Mouse (Mus musculus): ENCODE measurements around the gene Pstpip1. TPM values are rescaled to one million over a fixed set of nuclear protein-coding genes. Genes with fewer than 3 reads are reported as not detected.
A peak's percentile ranks its signal among the peaks of the same experiment; 100 is the strongest.

Gene Pstpip1
- total RNA-seq, 1 experiment from 2014 or later, result 190 TPM

DNA sequence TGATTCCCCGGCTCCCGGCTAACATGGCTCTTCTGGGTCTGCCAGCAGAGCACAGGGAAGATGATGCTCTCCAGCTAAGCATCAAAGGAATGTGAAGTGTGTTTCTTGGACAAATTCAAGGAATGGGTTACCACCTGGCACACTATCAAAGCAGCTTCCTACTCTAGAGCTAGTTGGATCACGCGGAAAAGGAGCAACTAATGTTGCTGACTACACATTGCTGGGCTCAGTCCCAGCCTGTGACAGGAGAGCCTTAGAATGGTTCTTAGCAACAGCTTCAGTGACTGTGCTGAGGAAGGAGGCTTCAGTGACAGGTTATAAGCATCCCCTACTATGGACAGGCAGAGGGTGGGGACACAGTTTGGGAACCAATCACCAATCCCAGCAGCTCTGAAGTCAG, 44.9 kb downstream of the Pstpip1 start:
- no peak for ATAC-seq (replicated peaks; ENCODE audit: insufficient number of reproducible peaks, low FRiP score, low TSS enrichment, poor library complexity, severe bottlenecking)

DNA sequence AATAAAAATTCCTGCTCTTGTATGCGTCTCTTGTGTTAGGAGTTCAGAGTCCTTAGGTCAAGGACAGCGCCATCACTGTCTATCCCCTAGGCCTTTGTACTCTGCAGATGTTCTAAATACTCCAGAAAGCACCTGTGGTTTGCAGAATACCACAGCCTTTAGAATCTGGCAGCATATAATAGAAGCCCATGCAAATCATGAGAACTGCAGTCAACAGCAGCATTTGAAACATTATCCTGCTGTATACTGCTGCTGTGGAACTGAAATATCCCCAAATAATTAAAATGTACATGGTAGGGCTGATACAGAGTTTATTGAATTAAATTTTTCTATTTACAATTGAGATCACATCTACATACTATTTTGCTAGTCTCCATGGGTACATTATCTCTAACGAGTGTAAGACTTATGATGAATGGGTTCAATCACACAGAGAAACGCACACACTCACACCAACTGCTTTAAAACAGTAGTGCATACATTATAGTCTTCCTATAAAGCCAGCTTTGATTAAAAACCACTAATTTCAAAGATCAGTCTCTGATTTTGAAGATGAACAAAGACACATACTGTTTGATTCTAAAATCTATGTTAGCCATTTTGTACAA, 45.9 kb downstream of the Pstpip1 start:
- ATAC-seq (replicated peaks; ENCODE audit: insufficient number of reproducible peaks, low FRiP score, low TSS enrichment, poor library complexity, severe bottlenecking), result no peak

DNA sequence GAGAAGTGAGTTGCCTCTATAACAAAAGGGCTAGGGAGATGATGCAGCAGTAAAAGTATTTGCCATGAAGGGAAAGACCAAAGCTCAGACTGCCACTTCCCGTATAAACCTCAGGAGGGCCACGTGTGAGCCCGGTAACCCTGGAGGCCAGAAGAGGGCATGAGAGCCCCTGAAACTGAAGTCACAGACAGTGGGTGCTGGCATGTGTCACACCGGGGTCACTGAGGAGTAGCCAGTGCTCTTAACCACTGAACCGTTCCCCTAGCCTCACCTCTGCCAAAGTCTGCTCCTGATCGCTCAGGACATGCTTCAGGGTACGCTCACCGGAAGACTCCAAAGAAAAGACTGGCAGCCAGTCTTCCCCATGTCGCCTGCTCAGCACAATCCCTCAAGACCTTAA, 52.0 kb downstream of the Pstpip1 start:
- ATAC-seq (replicated peaks; ENCODE audit: insufficient number of reproducible peaks, low FRiP score, low TSS enrichment, poor library complexity, severe bottlenecking), result no peak

DNA sequence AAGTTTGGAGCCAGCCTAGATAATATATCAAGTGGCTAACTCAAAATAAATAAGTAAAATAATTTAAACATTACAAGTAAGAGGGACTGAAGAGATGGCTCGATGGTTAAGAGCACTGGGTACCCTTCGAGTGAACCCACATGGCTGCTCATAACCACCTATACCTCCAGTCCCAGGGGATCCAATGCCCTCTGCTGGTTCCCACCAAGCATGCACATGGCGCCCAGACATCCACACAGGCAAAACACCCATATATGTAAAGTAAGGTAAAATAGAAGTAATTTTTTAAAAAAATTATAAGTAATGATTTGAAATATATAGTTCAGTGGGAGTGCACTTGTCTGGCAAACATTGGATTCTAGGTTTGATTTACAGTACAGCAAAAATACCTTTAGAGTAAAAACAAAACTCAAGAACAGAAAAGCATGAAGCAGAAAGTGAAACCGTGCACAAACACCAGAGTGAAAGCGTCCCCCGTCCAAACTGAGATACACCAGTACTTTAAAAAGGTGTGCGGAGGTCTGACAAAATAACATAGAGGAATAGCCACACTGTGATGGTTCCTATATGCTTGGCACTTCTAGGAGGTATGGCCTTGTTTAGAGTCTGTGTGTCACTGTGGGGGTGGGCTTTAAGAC, 54.7 kb downstream of the Pstpip1 start:
- no peak for ATAC-seq (replicated peaks; ENCODE audit: insufficient number of reproducible peaks, low FRiP score, low TSS enrichment, poor library complexity, severe bottlenecking)

DNA sequence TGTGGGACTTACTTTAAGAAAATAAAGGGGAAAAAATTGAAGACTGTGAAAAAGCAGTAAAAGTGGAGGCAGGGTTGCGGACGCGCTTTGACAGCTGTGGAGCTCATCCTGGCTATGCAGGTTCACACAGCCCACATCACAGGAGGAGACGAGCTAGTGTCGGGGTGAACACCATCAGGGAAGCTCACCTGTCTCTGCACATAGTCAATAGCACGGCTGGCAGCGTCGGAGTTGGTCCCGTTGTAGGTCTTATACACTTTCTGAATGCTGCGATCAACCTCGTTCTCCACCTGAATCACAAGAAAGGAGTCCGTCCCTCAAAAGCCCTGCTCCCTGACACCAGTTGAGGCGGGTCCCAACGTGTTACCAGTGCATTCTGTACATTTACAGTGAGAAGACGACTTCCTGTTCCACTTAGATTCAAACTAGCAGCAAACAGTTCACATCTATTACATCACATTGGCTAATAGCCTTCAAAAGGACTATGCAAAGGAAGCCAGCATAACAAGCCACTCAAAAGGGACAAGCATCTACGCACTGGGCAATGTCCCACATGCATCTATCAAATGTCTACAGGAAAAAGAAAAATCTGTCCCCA, 56.7 kb downstream of the Pstpip1 start:
- ATAC-seq (replicated peaks; ENCODE audit: insufficient number of reproducible peaks, low FRiP score, low TSS enrichment, poor library complexity, severe bottlenecking), result no peak

DNA sequence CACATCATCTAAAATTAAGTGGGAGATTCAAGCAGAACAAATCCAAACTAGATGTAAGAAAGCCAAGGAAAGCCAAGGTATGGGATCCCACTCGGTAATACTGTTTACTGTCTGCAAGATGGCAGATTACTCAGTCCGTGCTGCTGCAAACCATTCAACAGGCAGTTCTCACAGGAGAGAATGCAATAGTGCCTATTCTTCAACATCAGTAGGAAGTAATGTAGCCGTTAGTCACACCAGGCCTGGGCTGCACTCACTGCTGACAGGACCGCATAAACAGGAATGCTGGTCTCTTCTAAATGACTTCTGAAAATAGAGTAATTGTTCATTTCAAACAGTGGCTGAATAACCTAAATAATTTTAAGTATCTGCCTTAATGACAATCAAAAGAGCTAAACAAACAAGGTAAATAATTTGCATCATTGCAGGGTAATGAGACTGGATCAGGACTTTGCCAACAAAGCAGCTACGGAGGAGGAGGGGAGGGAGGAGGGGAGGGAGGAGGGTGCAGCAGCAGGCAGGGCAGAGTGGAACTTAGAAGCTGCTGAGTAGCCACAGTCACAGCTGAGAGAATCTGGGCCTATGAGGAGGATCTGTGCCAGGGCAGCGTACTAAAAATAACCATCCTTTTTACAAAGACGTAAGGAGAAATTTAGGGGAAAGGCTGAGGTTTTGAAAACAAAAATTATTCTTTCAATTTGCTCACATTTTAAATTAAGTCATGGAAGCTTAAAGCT, 62.2 kb downstream of the Pstpip1 start:
- ATAC-seq (replicated peaks; ENCODE audit: insufficient number of reproducible peaks, low FRiP score, low TSS enrichment, poor library complexity, severe bottlenecking), result no peak

DNA sequence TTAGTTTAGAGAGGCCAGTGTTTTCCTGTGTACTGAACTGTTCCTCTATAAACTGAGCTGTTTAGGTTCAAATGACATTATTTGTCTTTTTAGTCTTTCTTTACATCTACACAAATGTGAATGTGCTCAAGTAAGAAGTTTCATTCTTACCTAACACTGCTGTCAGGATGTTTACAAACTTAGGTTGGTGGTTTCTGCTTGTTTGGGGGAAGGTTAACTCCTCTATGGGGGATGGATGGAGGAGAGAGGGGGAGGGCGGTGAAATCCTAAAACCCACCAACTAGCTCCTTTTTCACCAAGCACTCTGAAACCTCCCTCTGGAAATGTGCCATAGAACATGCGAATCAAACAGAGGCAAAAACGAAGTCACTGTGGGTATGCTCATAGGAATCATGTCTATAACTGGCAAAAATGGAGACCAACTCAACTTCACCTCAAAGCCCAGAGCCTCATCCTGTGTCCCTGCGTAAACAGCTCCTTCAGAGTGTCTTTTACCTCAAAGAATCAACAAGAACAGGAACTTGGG, 62.8 kb downstream of the Pstpip1 start:
- ATAC-seq (replicated peaks; ENCODE audit: insufficient number of reproducible peaks, low FRiP score, low TSS enrichment, poor library complexity, severe bottlenecking), result no peak

DNA sequence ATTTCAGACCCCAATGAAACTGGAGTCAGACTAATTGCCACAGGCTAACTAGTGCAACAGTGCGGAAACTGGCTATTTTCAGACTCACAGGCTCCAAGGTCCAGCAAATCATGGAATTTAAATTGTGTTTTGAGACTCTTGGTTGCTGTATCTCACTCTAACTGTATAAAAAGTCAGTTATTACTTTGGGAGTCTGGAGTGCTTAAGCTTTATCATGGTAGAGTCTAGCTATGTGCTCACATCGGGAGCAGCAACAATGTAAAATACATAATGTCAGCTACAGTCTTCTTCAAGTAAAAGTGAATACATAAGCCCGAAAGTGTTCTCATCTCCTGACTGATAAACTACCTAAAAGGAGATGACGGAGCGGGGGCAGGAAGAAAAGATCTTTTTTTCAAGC, 64.8 kb downstream of the Pstpip1 start:
- ATAC-seq (replicated peaks; ENCODE audit: insufficient number of reproducible peaks, low FRiP score, low TSS enrichment, poor library complexity, severe bottlenecking), result no peak

DNA sequence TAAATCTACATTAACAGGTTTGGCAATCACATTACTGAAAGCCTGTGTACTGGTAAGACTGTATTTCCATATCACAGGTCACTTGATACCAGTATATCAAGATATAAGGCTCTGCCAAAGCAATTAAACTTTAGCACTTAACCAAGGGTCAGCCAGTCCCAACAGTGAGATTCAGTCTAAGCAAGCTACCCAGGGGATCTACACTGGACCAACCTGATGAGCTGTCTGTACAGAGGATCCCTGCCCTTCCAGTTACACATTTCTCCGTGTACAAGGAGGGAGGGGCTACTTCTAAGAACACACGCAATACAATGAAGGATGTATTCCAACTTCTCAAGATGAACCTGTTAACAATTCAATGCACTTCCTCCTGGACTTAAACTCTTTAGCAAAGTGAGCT, 68.3 kb downstream of the Pstpip1 start:
- no peak for ATAC-seq (replicated peaks; ENCODE audit: insufficient number of reproducible peaks, low FRiP score, low TSS enrichment, poor library complexity, severe bottlenecking)

DNA sequence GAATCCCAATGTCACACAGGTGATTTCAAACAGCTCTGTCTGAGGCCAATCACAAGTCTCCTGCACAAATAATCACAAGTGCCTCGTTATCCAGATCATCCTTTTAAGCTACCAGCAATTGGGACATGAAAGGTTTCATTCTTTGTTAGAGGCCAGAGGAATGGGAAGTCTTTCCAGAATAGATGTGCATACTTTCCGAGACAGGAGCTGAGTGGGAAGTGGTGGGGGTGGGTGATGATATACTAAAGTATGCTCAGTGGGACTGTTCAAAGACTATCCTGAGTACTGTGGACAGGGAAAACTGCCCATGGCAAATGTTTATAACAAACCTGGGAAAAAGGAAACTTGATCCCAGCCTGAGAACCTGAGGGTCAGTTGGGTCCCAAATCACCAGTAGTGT, 69.7 kb downstream of the Pstpip1 start:
- no peak for ATAC-seq (replicated peaks; ENCODE audit: insufficient number of reproducible peaks, low FRiP score, low TSS enrichment, poor library complexity, severe bottlenecking)

DNA sequence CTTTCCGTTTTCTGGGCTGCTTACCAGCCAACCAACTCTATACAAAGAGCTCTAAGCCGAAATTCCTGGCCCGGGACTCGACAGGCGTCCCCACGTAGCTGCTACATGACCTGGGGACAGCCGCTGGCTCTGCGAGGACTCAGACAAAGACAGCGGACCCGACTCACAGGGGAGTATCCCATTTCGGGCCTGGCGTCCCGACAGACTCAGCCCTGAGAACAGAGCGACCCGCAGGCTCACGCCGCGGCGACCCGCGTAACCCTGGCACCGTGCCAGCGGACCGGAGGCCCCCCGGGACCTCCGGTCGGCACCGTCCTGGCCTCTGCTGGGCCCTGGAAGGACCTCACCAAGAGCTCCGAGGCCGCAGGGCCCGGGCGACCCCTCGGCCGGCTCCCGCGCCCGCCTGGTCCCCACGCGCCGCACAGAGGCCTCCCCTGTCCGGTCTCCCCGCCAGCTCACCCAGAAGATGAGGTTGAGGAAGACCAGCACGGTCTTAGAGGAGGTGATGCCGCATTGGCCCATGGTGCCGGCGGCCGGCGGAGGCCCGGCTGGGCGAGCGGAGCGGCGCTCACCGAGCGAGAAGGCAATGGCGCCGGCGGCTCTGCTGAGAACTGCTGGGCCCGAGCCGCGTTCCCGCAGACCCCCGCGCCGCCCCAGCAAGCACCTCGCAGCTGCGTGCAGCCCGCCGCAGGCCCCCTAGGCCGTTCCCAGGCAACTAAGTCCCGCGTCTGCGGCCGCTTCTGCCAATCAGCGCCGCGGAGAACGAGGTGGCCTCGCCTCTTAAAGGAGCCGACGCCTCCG, 70.8 kb downstream of the Pstpip1 start:
- peak; percentile 84 for ATAC-seq (replicated peaks; ENCODE audit: insufficient number of reproducible peaks, low FRiP score, low TSS enrichment, poor library complexity, severe bottlenecking)

DNA sequence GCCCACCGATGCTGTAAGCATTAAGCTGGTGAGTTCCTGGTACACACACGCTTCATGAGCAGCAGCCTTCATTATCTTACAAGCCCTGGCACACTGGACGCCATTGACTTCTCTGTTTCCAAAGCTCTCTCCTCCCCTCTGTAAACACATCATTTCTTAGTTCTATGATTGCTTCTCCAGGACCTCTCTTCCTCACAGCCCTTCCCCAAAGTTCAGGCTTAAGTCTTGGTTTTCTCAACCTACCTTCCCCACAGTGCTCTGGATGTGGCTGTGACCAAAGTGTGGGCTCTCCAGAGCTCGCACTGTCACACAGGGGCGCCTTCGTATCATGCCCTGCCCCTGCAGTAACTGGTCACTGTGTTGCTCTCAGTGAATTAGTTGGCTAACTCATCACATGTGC, 75.6 kb downstream of the Pstpip1 start, which contains the start of gene Tspan3:
Gene Tspan3 (minus strand): TSS at position 101 of the 400 bp plus-strand sequence.
- no peak for ATAC-seq (replicated peaks; ENCODE audit: insufficient number of reproducible peaks, low FRiP score, low TSS enrichment, poor library complexity, severe bottlenecking)

DNA sequence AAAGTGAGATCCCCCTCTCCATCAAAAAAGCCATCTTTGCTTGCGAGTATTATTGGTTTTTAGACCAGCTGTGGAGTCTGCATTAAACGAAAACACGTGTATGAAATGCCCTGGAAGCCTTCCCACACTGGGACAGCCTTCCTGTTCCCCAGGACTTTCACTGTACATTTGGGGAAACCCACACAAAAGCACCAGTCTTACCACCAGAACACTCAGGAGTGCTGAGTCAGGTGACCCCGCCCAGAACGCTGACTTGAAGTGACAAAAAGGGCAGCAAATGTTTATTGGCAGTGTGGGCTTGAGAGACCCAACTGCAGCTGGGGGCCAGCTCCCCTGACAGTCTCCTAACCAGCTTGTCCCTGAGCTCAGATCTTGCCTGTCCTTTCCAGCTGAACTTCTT, 76.4 kb downstream of the Pstpip1 start:
- ATAC-seq (replicated peaks; ENCODE audit: insufficient number of reproducible peaks, low FRiP score, low TSS enrichment, poor library complexity, severe bottlenecking), result no peak

DNA sequence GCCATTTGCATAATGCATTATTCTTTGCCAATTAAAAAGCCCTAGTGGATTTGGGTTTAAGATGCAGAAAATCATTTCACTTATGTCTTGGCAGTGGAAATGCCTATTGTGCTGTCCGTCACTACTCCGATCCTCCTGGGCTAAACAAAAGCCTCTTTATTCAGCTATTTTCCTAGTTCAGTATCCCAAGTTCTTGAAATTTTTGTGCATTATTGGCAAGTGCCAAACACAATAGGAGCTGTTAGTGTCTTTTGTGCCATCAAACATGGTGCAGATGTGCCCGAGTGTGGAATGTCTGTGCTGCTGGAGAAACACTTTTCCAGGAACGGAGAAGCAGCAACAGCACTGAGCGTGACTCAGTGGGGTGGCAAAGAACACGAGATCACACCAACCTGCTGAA, 77.9 kb downstream of the Pstpip1 start:
- no peak for ATAC-seq (replicated peaks; ENCODE audit: insufficient number of reproducible peaks, low FRiP score, low TSS enrichment, poor library complexity, severe bottlenecking)

DNA sequence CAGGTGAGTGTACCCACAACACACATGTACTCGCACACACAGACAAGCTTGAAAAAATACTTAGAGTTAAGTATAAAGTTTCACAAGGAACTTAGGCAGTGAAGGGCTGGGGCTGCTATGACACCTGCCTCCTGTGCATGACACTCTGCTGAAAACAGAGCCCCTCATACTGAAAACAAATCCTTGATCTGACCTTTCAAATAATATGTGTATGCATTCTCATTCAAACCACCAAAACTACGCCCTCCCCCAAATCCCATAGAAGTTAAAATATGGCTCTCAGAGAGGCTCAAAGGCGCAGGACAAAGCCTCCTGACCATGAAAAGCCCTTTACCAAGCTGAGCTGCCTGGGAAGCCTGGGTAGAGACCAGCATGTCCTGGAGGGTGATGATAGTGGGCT, 85.6 kb downstream of the Pstpip1 start:
- no peak for ATAC-seq (replicated peaks; ENCODE audit: insufficient number of reproducible peaks, low FRiP score, low TSS enrichment, poor library complexity, severe bottlenecking)

DNA sequence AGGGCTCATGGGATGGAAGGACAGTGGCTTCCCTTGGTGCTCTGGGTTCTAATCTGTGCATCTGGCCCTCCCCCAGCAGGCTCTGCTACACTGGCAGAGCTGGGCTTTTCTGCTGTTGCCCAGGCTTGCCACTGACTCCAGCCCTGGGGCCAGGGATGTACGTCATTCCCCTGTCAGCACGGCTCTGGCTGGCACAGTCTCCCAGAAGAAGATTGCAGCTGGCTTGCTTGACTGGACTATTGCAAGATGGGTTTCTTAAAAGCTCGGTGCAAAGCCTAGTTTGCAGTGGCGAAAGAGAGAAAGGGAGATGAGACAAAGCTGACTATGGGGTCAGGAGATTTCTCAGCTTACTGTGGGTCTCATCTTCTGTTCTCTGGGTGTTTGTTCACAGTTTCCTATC, 87.6 kb downstream of the Pstpip1 start:
- no peak for ATAC-seq (replicated peaks; ENCODE audit: insufficient number of reproducible peaks, low FRiP score, low TSS enrichment, poor library complexity, severe bottlenecking)
